Mouse (Mus musculus) heart, postnatal 0 days (tissue): ENCODE measurements around the gene Hhex. TPM values are rescaled to one million over a fixed set of nuclear protein-coding genes. Genes with fewer than 3 reads are reported as not detected.
A peak's percentile ranks its signal among the peaks of the same experiment; 100 is the strongest.

Experiments
- ATAC-seq: fragments of 200-750 bp; cut with Nextera tagmentation; 2 replicates; pipeline ENCODE4 v1.8.0; 2017; ENCODE audit warnings: low read depth, moderate number of reproducible peaks, moderate library complexity; ENCODE audit not compliant: insufficient read depth
- DNase-seq: peaks from one replicate; pipeline ENCODE4 v3.0.0-alpha.2; 2016; ENCODE audit warnings: low spot score
- H3K27ac ChIP-seq: fragments of 300-500 bp; sonication (generic); 2 replicates; pipeline ENCODE4 v1.5.1; 2014; ENCODE audit warnings: low read depth, mild to moderate bottlenecking
- H3K27me3 ChIP-seq: fragments of 300-500 bp; sonication (generic); 2 replicates; pipeline ENCODE4 v1.6.1; 2014; ENCODE audit warnings: low read length, mixed read lengths; ENCODE audit not compliant: control insufficient read depth, insufficient read depth
- H3K36me3 ChIP-seq: fragments of 300-500 bp; sonication (generic); replicated peaks from 2 replicates; pipeline ENCODE4 v1.6.1; 2014; ENCODE audit warnings: low read length, mixed read lengths; ENCODE audit not compliant: control insufficient read depth, insufficient read depth
- H3K4me1 ChIP-seq: fragments of 300-500 bp; sonication (generic); 2 replicates; pipeline ENCODE4 v1.6.1; 2014; ENCODE audit warnings: antibody characterized with exemption; ENCODE audit not compliant: control insufficient read depth, insufficient read depth
- H3K4me2 ChIP-seq: fragments of 300-500 bp; sonication (generic); 2 replicates; pipeline ENCODE4 v1.6.1; 2014; ENCODE audit warnings: low read depth, mild to moderate bottlenecking, low read length, moderate library complexity
- H3K4me3 ChIP-seq: fragments of 300-500 bp; sonication (generic); 2 replicates; pipeline ENCODE4 v1.5.1; 2014; ENCODE audit warnings: low read depth, low read length
- H3K9ac ChIP-seq: fragments of 300-500 bp; sonication (generic); replicated peaks from 2 replicates; pipeline ENCODE4 v1.6.1; 2014; ENCODE audit warnings: low read depth, low read length, mixed read lengths
- H3K9me3 ChIP-seq: fragments of 300-500 bp; sonication (generic); replicated peaks from 2 replicates; pipeline ENCODE4 v1.6.1; 2016; ENCODE audit warnings: low read length; ENCODE audit not compliant: control insufficient read depth
- CTCF ChIP-seq: IDR thresholded peaks from 2 replicates; pipeline ENCODE4 v1.5.1; 2016; ENCODE audit warnings: antibody characterized with exemption, control low read depth, low read depth
- EP300 ChIP-seq: IDR thresholded peaks from 2 replicates; pipeline ENCODE4 v1.6.1; 2016; ENCODE audit warnings: antibody characterized with exemption, low read depth
- WGBS: fragments of 180-500 bp; shearing (Covaris S2); extraction: QIAGEN DNeasy Blood & Tissue Kit; methylation state at CpG from one replicate; pipeline ENCODE4 v1.1.7; 2014; 5-methylcytosine and 5-hydroxymethylcytosine counted together
- polyA plus RNA-seq: library from polyadenylated mRNA; unstranded; fragments of >200 nt; fragmentation: Nextera tagmentation; extraction: Ambion mirVana; gene quantifications from 2 replicates; pipeline ENCODE4 v1.2.1, GENCODE M21; 2015
- total RNA-seq: library from RNA; depleted of rRNA; stranded (reverse); fragments of >200 nt; gene quantifications from 2 replicates; pipeline ENCODE4 v1.2.3, GENCODE M21; 2014; ENCODE audit warnings: low replicate concordance

The Hhex gene
- total and polyA plus RNA-seq, 2 experiments from 2014 or later: 5.2 to 10.0 TPM

- H3K27ac ChIP-seq: no peak overlapping the region
- TF ChIP-seq CTCF (no peak), EP300 (no peak)
- DNase-seq (no peak), ATAC-seq (no peak)
- no peaks in the 10 kb centered on the region for H3K4me1 ChIP-seq
- no peaks in the 10 kb centered on the region for H3K36me3 ChIP-seq
- no peak overlapping the region for H3K4me3 ChIP-seq
- no peaks in the 10 kb centered on the region for H3K9me3 ChIP-seq
- no peak overlapping the region for H3K4me2 ChIP-seq
- H3K27me3 ChIP-seq: no peaks in the 10 kb centered on the region
- 68% methylated on average over 4 of the region's 4 CpGs for WGBS
- H3K9ac ChIP-seq: no peak overlapping the region
These were observed 37.1 kb downstream of the Hhex start for GRCm38 (mm10) chr19:37471680-37472079.

GRCm38 (mm10) chr19:37472589-37472988 lies 38.0 kb downstream of the Hhex start:
- H3K9ac ChIP-seq: no peak overlapping the region
- no peaks in the 10 kb centered on the region for H3K36me3 ChIP-seq
- no peak overlapping the region for H3K4me3 ChIP-seq
- no peaks in the 10 kb centered on the region for H3K9me3 ChIP-seq
- ATAC-seq (no peak), DNase-seq (no peak)
- H3K4me2 ChIP-seq: no peak overlapping the region
- no peak overlapping the region for H3K27ac ChIP-seq
- TF ChIP-seq CTCF (no peak), EP300 (no peak)
- no peaks in the 10 kb centered on the region for H3K4me1 ChIP-seq
- no peaks in the 10 kb centered on the region for H3K27me3 ChIP-seq
- 70% methylated on average over 3 of the region's 3 CpGs for WGBS

GRCm38 (mm10) chr19:37481704-37482103 lies 47.1 kb downstream of the Hhex start:
- Histone ChIP-seq H3K36me3 (no peaks in the 10 kb centered on the region), H3K9ac (no peak overlapping the region), H3K27me3 (no peaks in the 10 kb centered on the region), H3K9me3 (no peaks in the 10 kb centered on the region), H3K27ac (no peak overlapping the region), H3K4me3 (no peak overlapping the region), H3K4me1 (no peaks in the 10 kb centered on the region), H3K4me2 (no peak overlapping the region)
- ATAC-seq (peak; percentile 64), DNase-seq (no peak)
- 29% methylated on average over 8 of the region's 8 CpGs for WGBS
- no peak for TF ChIP-seq CTCF
- peak; percentile 91 for TF ChIP-seq EP300

GRCm38 (mm10) chr19:37482556-37483187 lies 48.1 kb downstream of the Hhex start:
- Histone ChIP-seq H3K9me3 (no peaks in the 10 kb centered on the region), H3K36me3 (no peaks in the 10 kb centered on the region), H3K4me1 (no peaks in the 10 kb centered on the region), H3K9ac (no peak overlapping the region), H3K4me3 (no peak overlapping the region), H3K27me3 (no peaks in the 10 kb centered on the region), H3K4me2 (no peak overlapping the region), H3K27ac (no peak overlapping the region)
- no peak for TF ChIP-seq CTCF
- no peak for TF ChIP-seq EP300
- DNase-seq: no peak
- ATAC-seq: no peak
- 77% methylated on average over 14 of the region's 14 CpGs for WGBS

- Histone ChIP-seq H3K36me3 (no peaks in the 10 kb centered on the region), H3K9ac (no peak overlapping the region), H3K4me2 (no peak overlapping the region), H3K27ac (no peak overlapping the region), H3K27me3 (no peaks in the 10 kb centered on the region), H3K4me3 (no peak overlapping the region), H3K9me3 (no peaks in the 10 kb centered on the region), H3K4me1 (no peaks in the 10 kb centered on the region)
- 79% methylated on average over 6 of the region's 6 CpGs for WGBS
- ATAC-seq: no peak
- TF ChIP-seq CTCF (no peak), EP300 (no peak)
- DNase-seq: no peak
These were observed 50.2 kb downstream of the Hhex start for GRCm38 (mm10) chr19:37484787-37485186.

- 86% methylated on average over 6 of the region's 6 CpGs for WGBS
- Histone ChIP-seq H3K27me3 (no peaks in the 10 kb centered on the region), H3K27ac (no peak overlapping the region), H3K9me3 (no peaks in the 10 kb centered on the region), H3K36me3 (no peaks in the 10 kb centered on the region), H3K4me3 (no peak overlapping the region), H3K9ac (no peak overlapping the region), H3K4me2 (no peak overlapping the region), H3K4me1 (no peaks in the 10 kb centered on the region)
- no peak for DNase-seq
- ATAC-seq: no peak
- no peak for TF ChIP-seq CTCF
- TF ChIP-seq EP300: no peak
These were observed 52.2 kb downstream of the Hhex start for GRCm38 (mm10) chr19:37486801-37487200.
